Mouse (Mus musculus): ENCODE data around the gene Bicdl1. TPM values are rescaled to one million over a fixed set of nuclear protein-coding genes. Genes with fewer than 3 reads are reported as not detected.

Bicdl1 gene
- polyA plus RNA-seq, 1 experiment from 2014 or later, result 1.9 TPM

DNA sequence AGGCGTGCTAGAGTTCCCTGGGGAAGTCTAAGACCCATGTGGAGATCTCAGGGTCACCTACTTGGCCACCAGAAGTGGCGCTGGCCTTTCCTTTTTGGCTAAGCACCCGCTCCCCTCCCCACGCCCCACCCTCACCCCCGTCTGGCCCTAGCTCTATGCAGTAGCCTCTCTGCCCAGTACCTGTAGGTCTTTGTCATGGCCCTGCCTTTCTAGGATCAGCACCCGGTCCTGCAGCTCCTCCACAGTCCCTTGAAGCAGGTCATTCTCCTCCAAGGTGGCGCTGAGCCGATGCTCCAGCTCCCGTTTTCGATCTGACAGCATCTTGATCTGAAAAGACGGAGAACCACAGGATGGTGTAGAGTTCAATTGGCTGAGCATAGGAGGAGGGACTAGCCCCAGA, 61.4 kb downstream of the Bicdl1 start:
- Histone ChIP-seq H3K4me2 (ENCODE audit: low read depth, low read length) (no peak overlapping the region), H3K4me1 (ENCODE audit: insufficient read depth) (no peaks in the 10 kb centered on the region), H3K27ac (ENCODE audit: low read depth) (no peak overlapping the region), H3K9ac (replicated peaks) (no peak overlapping the region), H3K9me3 (ENCODE audit: low read length) (no peaks in the 10 kb centered on the region), H3K4me3 (ENCODE audit: low read depth, low read length) (no peak overlapping the region), H3K27me3 (ENCODE audit: insufficient read depth, low read length) (no peaks in the 10 kb centered on the region), H3K36me3 (replicated peaks; ENCODE audit: insufficient read depth, low read length) (no peaks in the 10 kb centered on the region)
- DNase-seq (no peak), ATAC-seq (no peak)
- TF ChIP-seq EP300 (IDR thresholded peaks at IDR 0.05; ENCODE audit: low read depth) (no peak), CTCF (IDR thresholded peaks at IDR 0.05; ENCODE audit: low read depth) (no peak)
- 77% methylated on average over 11 of the region's 11 CpGs for WGBS (ENCODE audit: insufficient replicate concordance)

DNA sequence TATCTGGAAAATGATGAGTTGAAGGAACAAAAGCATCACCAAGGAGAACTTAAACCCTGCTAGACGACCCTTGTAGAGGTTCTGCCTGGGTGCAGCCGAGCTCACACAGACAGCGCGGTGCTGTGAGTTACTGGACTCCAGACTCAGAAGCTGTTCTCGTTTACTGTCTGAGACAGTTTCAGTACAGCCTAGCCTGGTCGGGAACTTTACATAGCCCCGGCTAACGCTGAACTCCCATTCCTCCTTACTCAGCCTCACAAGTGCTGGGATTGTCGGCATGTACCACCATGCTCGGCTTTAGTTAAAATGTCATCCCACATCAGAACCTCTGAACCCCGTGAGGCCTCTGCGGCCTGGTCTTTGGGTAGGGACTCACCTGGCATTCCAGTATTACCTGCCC, 62.4 kb downstream of the Bicdl1 start:
- ATAC-seq (no peak), DNase-seq (no peak)
- TF ChIP-seq EP300 (IDR thresholded peaks at IDR 0.05; ENCODE audit: low read depth), result no peak
- no peak for TF ChIP-seq CTCF (IDR thresholded peaks at IDR 0.05; ENCODE audit: low read depth)
- H3K4me3 ChIP-seq (ENCODE audit: low read depth, low read length), result no peak overlapping the region
- H3K36me3 ChIP-seq (replicated peaks; ENCODE audit: insufficient read depth, low read length), result no peaks in the 10 kb centered on the region
- H3K4me1 ChIP-seq (ENCODE audit: insufficient read depth), result no peaks in the 10 kb centered on the region
- H3K9me3 ChIP-seq (ENCODE audit: low read length), result no peaks in the 10 kb centered on the region
- no peak overlapping the region for H3K9ac ChIP-seq (replicated peaks)
- no peak overlapping the region for H3K4me2 ChIP-seq (ENCODE audit: low read depth, low read length)
- no peak overlapping the region for H3K27ac ChIP-seq (ENCODE audit: low read depth)
- H3K27me3 ChIP-seq (ENCODE audit: insufficient read depth, low read length), result no peaks in the 10 kb centered on the region
- WGBS (ENCODE audit: insufficient replicate concordance), result 87% methylated on average over 12 of the region's 12 CpGs

DNA sequence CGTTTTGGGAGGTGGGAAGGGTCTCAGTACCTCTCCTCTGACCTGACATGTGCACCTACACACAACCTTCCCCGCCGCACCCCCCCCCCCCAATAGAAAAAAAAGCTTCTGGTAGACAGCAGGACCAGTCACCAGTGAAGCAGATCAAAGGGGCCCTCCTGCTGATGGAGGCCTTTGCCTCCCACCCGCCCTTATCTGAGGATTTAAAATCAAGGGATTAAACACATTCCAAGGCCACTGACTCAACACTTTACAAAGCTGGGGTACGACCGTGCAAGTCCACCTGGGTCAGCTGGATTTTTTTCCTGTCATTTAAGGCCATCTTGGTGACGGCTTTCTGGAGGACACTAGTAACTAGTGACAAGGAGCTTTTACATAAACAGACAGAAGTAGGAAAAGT, 63.5 kb downstream of the Bicdl1 start:
- Histone ChIP-seq H3K4me3 (ENCODE audit: low read depth, low read length) (no peak overlapping the region), H3K4me1 (ENCODE audit: insufficient read depth) (no peaks in the 10 kb centered on the region), H3K27ac (ENCODE audit: low read depth) (no peak overlapping the region), H3K36me3 (replicated peaks; ENCODE audit: insufficient read depth, low read length) (no peaks in the 10 kb centered on the region), H3K9me3 (ENCODE audit: low read length) (no peaks in the 10 kb centered on the region), H3K4me2 (ENCODE audit: low read depth, low read length) (no peak overlapping the region), H3K27me3 (ENCODE audit: insufficient read depth, low read length) (no peaks in the 10 kb centered on the region), H3K9ac (replicated peaks) (no peak overlapping the region)
- no peak for ATAC-seq
- no peak for TF ChIP-seq CTCF (IDR thresholded peaks at IDR 0.05; ENCODE audit: low read depth)
- TF ChIP-seq EP300 (IDR thresholded peaks at IDR 0.05; ENCODE audit: low read depth), result no peak
- no peak for DNase-seq
- WGBS (ENCODE audit: insufficient replicate concordance), result 52% methylated on average over 7 of the region's 7 CpGs

DNA sequence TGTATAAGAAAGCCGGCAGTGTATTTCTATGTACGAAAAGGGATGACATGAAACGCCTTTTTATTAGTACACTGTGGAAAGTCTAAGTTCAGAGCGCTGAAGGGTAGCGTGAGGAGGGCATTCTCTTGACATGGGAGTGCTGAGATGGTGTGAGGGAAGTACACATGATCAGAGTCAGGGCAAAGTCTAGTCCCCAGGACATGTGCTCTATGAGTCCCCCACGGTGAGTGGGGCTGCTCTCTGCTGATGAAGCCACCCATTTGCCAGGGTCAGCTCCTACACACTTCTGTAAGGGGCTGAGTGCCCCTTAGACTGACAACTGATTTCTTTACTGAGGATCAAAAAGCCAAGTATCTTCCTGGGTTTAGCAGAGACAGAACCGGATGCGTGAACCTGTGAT, 64.2 kb downstream of the Bicdl1 start:
- DNase-seq, result no peak
- H3K4me1 ChIP-seq (ENCODE audit: insufficient read depth), result no peaks in the 10 kb centered on the region

DNA sequence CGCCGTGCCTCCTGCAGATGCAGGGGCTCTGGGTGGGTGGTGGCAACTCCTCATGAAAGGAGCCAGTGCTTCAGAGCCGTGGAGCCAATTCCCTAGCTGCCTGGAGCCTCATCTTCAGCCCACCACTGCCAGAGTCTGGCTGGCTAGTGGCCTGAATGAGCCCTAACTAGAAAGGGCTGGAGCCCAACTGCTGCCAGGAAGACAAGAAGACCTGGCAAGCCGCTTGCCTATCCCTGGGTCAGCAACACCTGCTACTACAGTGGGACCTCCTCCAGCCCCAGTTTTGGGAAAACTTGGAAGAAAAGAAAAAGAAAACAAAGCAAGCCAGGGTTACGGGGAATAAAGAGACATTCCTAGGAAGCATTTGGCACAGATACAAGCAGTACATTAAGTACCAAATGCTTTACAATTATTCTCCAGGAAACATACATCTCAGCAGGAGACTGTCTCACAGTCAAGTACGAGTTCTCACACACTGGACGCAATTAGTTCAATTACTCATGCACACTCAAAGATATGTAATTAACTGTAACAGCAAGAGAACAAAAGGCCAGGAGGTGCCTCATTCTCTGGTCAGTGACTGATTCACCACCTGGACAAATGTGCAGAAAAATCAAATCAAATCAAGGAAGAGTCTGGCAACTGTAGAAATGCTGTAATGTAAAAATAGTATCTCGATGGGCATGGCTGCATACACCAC, 64.9 kb downstream of the Bicdl1 start:
- no peak overlapping the region for H3K9ac ChIP-seq (replicated peaks)
- WGBS (ENCODE audit: insufficient replicate concordance), result 74% methylated on average over 8 of the region's 8 CpGs
- no peak overlapping the region for H3K27ac ChIP-seq (ENCODE audit: low read depth)
- TF ChIP-seq EP300 (IDR thresholded peaks at IDR 0.05; ENCODE audit: low read depth) (no peak), CTCF (IDR thresholded peaks at IDR 0.05; ENCODE audit: low read depth) (no peak)
- no peak overlapping the region for H3K4me2 ChIP-seq (ENCODE audit: low read depth, low read length)
- no peaks in the 10 kb centered on the region for H3K9me3 ChIP-seq (ENCODE audit: low read length)
- H3K27me3 ChIP-seq (ENCODE audit: insufficient read depth, low read length), result no peaks in the 10 kb centered on the region
- H3K4me3 ChIP-seq (ENCODE audit: low read depth, low read length), result no peak overlapping the region
- DNase-seq (peak; percentile 10), ATAC-seq (no peak)
- no peaks in the 10 kb centered on the region for H3K36me3 ChIP-seq (replicated peaks; ENCODE audit: insufficient read depth, low read length)
- no peaks in the 10 kb centered on the region for H3K4me1 ChIP-seq (ENCODE audit: insufficient read depth)

More for the DNA sequence above, 64.2 kb downstream of the Bicdl1 start:
- no peak overlapping the region for H3K4me2 ChIP-seq (ENCODE audit: low read depth, low read length)
- no peak overlapping the region for H3K4me3 ChIP-seq (ENCODE audit: low read depth, low read length)
- no peak for TF ChIP-seq CTCF (IDR thresholded peaks at IDR 0.05; ENCODE audit: low read depth)
- no peak for TF ChIP-seq EP300 (IDR thresholded peaks at IDR 0.05; ENCODE audit: low read depth)
- no peak overlapping the region for H3K9ac ChIP-seq (replicated peaks)
- no peak overlapping the region for H3K27ac ChIP-seq (ENCODE audit: low read depth)
- H3K36me3 ChIP-seq (replicated peaks; ENCODE audit: insufficient read depth, low read length), result no peaks in the 10 kb centered on the region
- WGBS (ENCODE audit: insufficient replicate concordance), result 76% methylated on average over 8 of the region's 8 CpGs
- H3K9me3 ChIP-seq (ENCODE audit: low read length), result no peaks in the 10 kb centered on the region
- H3K27me3 ChIP-seq (ENCODE audit: insufficient read depth, low read length), result no peaks in the 10 kb centered on the region
- no peak for ATAC-seq

DNA sequence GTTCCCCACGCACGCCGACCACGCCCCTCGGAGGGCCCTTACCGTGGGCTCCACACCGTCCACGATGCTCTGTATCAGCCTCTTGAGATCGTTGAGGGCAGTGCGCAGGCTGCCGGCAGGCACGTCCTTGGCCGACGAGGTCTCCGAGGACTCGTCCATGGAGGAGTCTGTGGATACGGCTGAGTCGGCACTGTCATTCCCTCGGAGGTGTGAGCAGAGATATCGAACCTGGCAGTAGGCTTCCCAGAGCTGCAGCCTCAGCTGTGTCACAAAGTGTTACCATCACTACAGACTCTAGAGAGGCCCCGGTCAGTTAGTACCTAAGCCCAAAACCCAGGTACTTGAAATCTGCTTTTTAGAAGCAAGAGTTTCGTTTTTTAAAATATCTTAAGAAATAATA, 68.8 kb downstream of the Bicdl1 start:
- no peaks in the 10 kb centered on the region for H3K4me1 ChIP-seq (ENCODE audit: insufficient read depth)
- no peak overlapping the region for H3K9ac ChIP-seq (replicated peaks)
- H3K36me3 ChIP-seq (replicated peaks; ENCODE audit: insufficient read depth, low read length), result no peaks in the 10 kb centered on the region
- no peak overlapping the region for H3K4me2 ChIP-seq (ENCODE audit: low read depth, low read length)
- H3K4me3 ChIP-seq (ENCODE audit: low read depth, low read length), result no peak overlapping the region
- no peak for ATAC-seq
- 84% methylated on average over 22 of the region's 22 CpGs for WGBS (ENCODE audit: insufficient replicate concordance)
- TF ChIP-seq CTCF (IDR thresholded peaks at IDR 0.05; ENCODE audit: low read depth) (no peak), EP300 (IDR thresholded peaks at IDR 0.05; ENCODE audit: low read depth) (no peak)
- no peaks in the 10 kb centered on the region for H3K27me3 ChIP-seq (ENCODE audit: insufficient read depth, low read length)
- no peaks in the 10 kb centered on the region for H3K9me3 ChIP-seq (ENCODE audit: low read length)
- DNase-seq, result no peak
- no peak overlapping the region for H3K27ac ChIP-seq (ENCODE audit: low read depth)

Measured in liver, postnatal 0 days (tissue).